Mouse (Mus musculus): ENCODE data around the gene Tmem202. TPM values are rescaled to one million over a fixed set of nuclear protein-coding genes. Genes with fewer than 3 reads are reported as not detected.

Tmem202 gene
- total and polyA plus RNA-seq, 3 experiments, result 0.20 to 0.64 TPM; not detected in 1

- no peak overlapping the region for H3K4me2 ChIP-seq (ENCODE audit: insufficient read depth, low read depth, poor library complexity, severe bottlenecking)
- H3K4me3 ChIP-seq (replicated peaks in 1 of 3; ENCODE audit: low read depth in 2 of 3, low read length in 2 of 3, poor library complexity in 1 of 3), result no peak overlapping the region
- no peak for DNase-seq (ENCODE audit: extremely low read depth)
Observed at GRCm38 (mm10) chr9:59474838-59475237, 64.8 kb downstream of the Tmem202 start.

DNA sequence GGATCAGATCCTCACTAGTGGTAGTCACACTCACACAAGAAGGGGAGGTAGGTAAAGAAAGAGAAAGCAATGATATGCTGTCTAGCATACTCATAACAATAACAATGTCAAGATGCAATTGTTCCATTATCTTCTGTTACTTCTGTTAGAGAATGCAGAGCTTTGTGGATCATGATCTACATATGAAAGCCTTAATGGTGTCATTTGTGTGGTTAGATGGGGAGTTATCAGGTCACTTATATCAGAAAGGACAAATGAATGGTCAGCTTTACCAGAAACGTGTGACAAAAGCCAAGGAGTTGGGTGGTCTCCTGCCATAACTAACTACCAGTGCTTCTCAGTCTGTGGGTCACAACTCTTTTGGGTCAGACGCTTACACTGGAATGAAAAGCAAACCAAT lies 66.5 kb downstream of the Tmem202 start:
- H3K4me1 ChIP-seq (ENCODE audit: control insufficient read depth in 1 of 2, insufficient read depth in 2 of 2), result peaks cover 0 to 24% of the 10 kb centered on the region in 2 experiments; a peak in 2 of 4 replicates
- H3K9me3 ChIP-seq (replicated peaks; ENCODE audit: low read length), result no peaks in the 10 kb centered on the region
- dilution Hi-C loops (cut with MboI; ENCODE audit: extremely low pct_ligation_motif_present, extremely low pct_unique_long_range_greater_than_20kb, low sequenced_read_pairs), result no loop called here
- peaks cover 13 to 43% of the 10 kb centered on the region in 2 experiments for H3K36me3 ChIP-seq (replicated peaks in 1 of 2; ENCODE audit: control insufficient read depth in 1 of 2, insufficient read depth in 1 of 2, low read length in 1 of 2)
- H3K4me2 ChIP-seq (ENCODE audit: insufficient read depth, low read depth, poor library complexity, severe bottlenecking), result no peak overlapping the region
- in situ Hi-C loops (cut with MboI; ENCODE audit: low pct_ligation_motif_present, low pct_unique_long_range_greater_than_20kb, low sequenced_read_pairs), result loop anchor here (5.0 kb wide), 1 partner anchor 121 kb away; the partner anchor contains the start of gene Bbs4
- H3K9ac ChIP-seq (ENCODE audit: insufficient read depth, low read depth), result no peak overlapping the region
- no peak overlapping the region for H3K27ac ChIP-seq (ENCODE audit: insufficient read depth, low read depth)
- H3K27me3 ChIP-seq (replicated peaks), result no peaks in the 10 kb centered on the region
- peaks cover 52% of the 10 kb centered on the region for H3K79me2 ChIP-seq (replicated peaks; ENCODE audit: control insufficient read depth, extremely low read depth, insufficient read depth, poor library complexity, severe bottlenecking)
- no peak overlapping the region for H3K4me3 ChIP-seq (replicated peaks in 1 of 3; ENCODE audit: low read depth in 2 of 3, low read length in 2 of 3, poor library complexity in 1 of 3)
- no peak for DNase-seq (ENCODE audit: extremely low read depth)
- no peak for TF ChIP-seq CHD1 (IDR thresholded peaks at IDR 0.05; ENCODE audit: low read depth, low read length)
- no peak for TF ChIP-seq ZKSCAN1 (IDR thresholded peaks at IDR 0.05; ENCODE audit: borderline replicate concordance, low read depth, low read length)
- TF ChIP-seq POLR2AphosphoS2 (IDR thresholded peaks at IDR 0.05; ENCODE audit: low read depth, low read length), result no peak
- TF ChIP-seq EP300 (IDR thresholded peaks at IDR 0.05; ENCODE audit: low read length), result no peak
- no peak for TF ChIP-seq E2F4 (IDR thresholded peaks at IDR 0.05; ENCODE audit: insufficient replicate concordance, low read depth, low read length)
- TF ChIP-seq USF2 (conservative IDR thresholded peaks at IDR 0.05; ENCODE audit: low read depth, low read length), result no peak
- no peak for TF ChIP-seq KAT2A (IDR thresholded peaks at IDR 0.05; ENCODE audit: insufficient replicate concordance, low read length)
- TF ChIP-seq PAX5 (IDR thresholded peaks at IDR 0.05; ENCODE audit: low read length), result no peak
- no peak for TF ChIP-seq CTCF (conservative IDR thresholded peaks at IDR 0.05 in 1 of 2, IDR thresholded peaks at IDR 0.05 in 1 of 2; ENCODE audit: low read depth in 2 of 2, low read length in 2 of 2)
- TF ChIP-seq MAX (IDR thresholded peaks at IDR 0.05; ENCODE audit: low read length), result no peak

More at GRCm38 (mm10) chr9:59474838-59475237, 64.8 kb downstream of the Tmem202 start:
- TF ChIP-seq MAZ (IDR thresholded peaks at IDR 0.05; ENCODE audit: low read depth, low read length) (no peak), E2F4 (IDR thresholded peaks at IDR 0.05; ENCODE audit: insufficient replicate concordance, low read depth, low read length) (no peak), NELFE (IDR thresholded peaks at IDR 0.05; ENCODE audit: low read depth, low read length) (no peak), RAD21 (IDR thresholded peaks at IDR 0.05; ENCODE audit: low read depth, low read length) (no peak), ETS1 (conservative IDR thresholded peaks at IDR 0.05; ENCODE audit: low read depth, low read length) (no peak), SMC3 (IDR thresholded peaks at IDR 0.05; ENCODE audit: low read depth, low read length) (no peak), TBP (conservative IDR thresholded peaks at IDR 0.05; ENCODE audit: low read depth, low read length) (no peak), POLR2AphosphoS2 (IDR thresholded peaks at IDR 0.05; ENCODE audit: low read depth, low read length) (no peak), NRF1 (IDR thresholded peaks at IDR 0.05; ENCODE audit: low read depth, low read length) (no peak), TCF12 (IDR thresholded peaks at IDR 0.05; ENCODE audit: low read depth, low read length) (no peak)
- Histone ChIP-seq H3K36me3 (replicated peaks in 1 of 2; ENCODE audit: control insufficient read depth in 1 of 2, insufficient read depth in 1 of 2, low read length in 1 of 2) (peaks cover 13 to 45% of the 10 kb centered on the region in 2 experiments), H3K9me3 (replicated peaks; ENCODE audit: low read length) (no peaks in the 10 kb centered on the region), H3K4me1 (ENCODE audit: control insufficient read depth in 1 of 2, insufficient read depth in 2 of 2) (peaks cover 2 to 35% of the 10 kb centered on the region in 2 experiments; a peak in 2 of 4 replicates), H3K9ac (ENCODE audit: insufficient read depth, low read depth) (no peak overlapping the region), H3K27me3 (replicated peaks) (no peaks in the 10 kb centered on the region), H3K27ac (ENCODE audit: insufficient read depth, low read depth) (no peak overlapping the region), H3K79me2 (replicated peaks; ENCODE audit: control insufficient read depth, extremely low read depth, insufficient read depth, poor library complexity, severe bottlenecking) (peaks cover 56% of the 10 kb centered on the region)
- dilution Hi-C loops (cut with MboI; ENCODE audit: extremely low pct_ligation_motif_present, extremely low pct_unique_long_range_greater_than_20kb, low sequenced_read_pairs), result no loop called here
- in situ Hi-C loops (cut with MboI; ENCODE audit: low pct_ligation_motif_present, low pct_unique_long_range_greater_than_20kb, low sequenced_read_pairs), result loop anchor here (5.0 kb wide), 1 partner anchor 123 kb away; the partner anchor contains the start of gene Bbs4
